Mouse (Mus musculus) midbrain, embryonic 11.5 days (tissue): ENCODE data around the gene Tmem60. TPM values are rescaled to one million over a fixed set of nuclear protein-coding genes. Genes with fewer than 3 reads are reported as not detected.
A peak's percentile ranks its signal among the peaks of the same experiment; 100 is the strongest.

ENCODE experiments used
- ATAC-seq: fragments of 200-750 bp; cut with Nextera tagmentation; 2 replicates; pipeline ENCODE4 v1.8.0; 2017; ENCODE audit warnings: moderate TSS enrichment, moderate library complexity; ENCODE audit not compliant: low FRiP score
- DNase-seq: peaks from one replicate; pipeline ENCODE4 v3.0.0; 2015; ENCODE audit warnings: low spot score; ENCODE audit errors: missing footprints
- H3K27ac ChIP-seq: fragments of 300-500 bp; sonication (generic); 2 replicates; pipeline ENCODE4 v1.5.1; 2014; ENCODE audit warnings: low read depth, low read length
- H3K27me3 ChIP-seq: fragments of 300-500 bp; sonication (generic); 2 replicates; pipeline ENCODE4 v1.6.1; 2014; ENCODE audit warnings: mild to moderate bottlenecking, low read length, moderate library complexity, mixed read lengths; ENCODE audit not compliant: control insufficient read depth, insufficient read depth
- H3K36me3 ChIP-seq: fragments of 300-500 bp; sonication (generic); 2 replicates; pipeline ENCODE4 v1.6.1; 2014; ENCODE audit warnings: mild to moderate bottlenecking, low read length, moderate library complexity, mixed read lengths; ENCODE audit not compliant: control insufficient read depth, insufficient read depth
- H3K4me1 ChIP-seq: fragments of 300-500 bp; sonication (generic); 2 replicates; pipeline ENCODE4 v1.6.1; 2014; ENCODE audit warnings: low read length; ENCODE audit not compliant: control insufficient read depth, insufficient read depth
- H3K4me2 ChIP-seq: fragments of 300-500 bp; sonication (generic); 2 replicates; pipeline ENCODE4 v1.6.1; 2014; ENCODE audit warnings: mild to moderate bottlenecking, moderate library complexity
- H3K4me3 ChIP-seq: fragments of 300-500 bp; sonication (generic); 2 replicates; pipeline ENCODE4 v1.5.1; 2014; ENCODE audit warnings: low read depth, low read length
- H3K9ac ChIP-seq: fragments of 300-500 bp; sonication (generic); 2 replicates; pipeline ENCODE4 v1.6.1; 2014; ENCODE audit warnings: low read length
- H3K9me3 ChIP-seq: fragments of 300-500 bp; sonication (generic); 2 replicates; pipeline ENCODE4 v1.6.1; 2016; ENCODE audit warnings: low read length; ENCODE audit not compliant: control insufficient read depth
- WGBS: fragments of 180-500 bp; shearing (Covaris S2); extraction: QIAGEN DNeasy Blood & Tissue Kit; methylation state at CpG from one replicate; pipeline ENCODE4 v1.1.7; 2014; 5-methylcytosine and 5-hydroxymethylcytosine counted together
- polyA plus RNA-seq: library from polyadenylated mRNA; unstranded; fragments of >200 nt; fragmentation: Nextera tagmentation; extraction: Ambion mirVana; gene quantifications from 2 replicates; pipeline ENCODE4 v1.2.1, GENCODE M21; 2014

Gene Tmem60
- polyA plus RNA-seq, 1 experiment from 2014 or later = 66.2 TPM

- Histone ChIP-seq H3K9ac (no peak overlapping the region), H3K4me3 (no peak overlapping the region), H3K27me3 (no peaks in the 10 kb centered on the region), H3K27ac (no peak overlapping the region), H3K36me3 (peaks cover 2% of the 10 kb centered on the region; the same call in 1 of the 2 replicates), H3K4me2 (no peak overlapping the region), H3K9me3 (no peaks in the 10 kb centered on the region), H3K4me1 (no peaks in the 10 kb centered on the region)
- 90% methylated on average over 2 of the region's 2 CpGs for WGBS
- ATAC-seq (no peak), DNase-seq (no peak)
These were observed 20.1 kb upstream of the Tmem60 start for GRCm38 (mm10) chr5:20861901-20862300.

- Histone ChIP-seq H3K9ac (no peak overlapping the region), H3K9me3 (no peaks in the 10 kb centered on the region), H3K27ac (no peak overlapping the region), H3K4me3 (no peak overlapping the region), H3K4me1 (no peaks in the 10 kb centered on the region), H3K27me3 (no peaks in the 10 kb centered on the region), H3K4me2 (no peak overlapping the region), H3K36me3 (peaks cover under 1% of the 10 kb centered on the region; the same call in 1 of the 2 replicates)
- 89% methylated on average over 4 of the region's 4 CpGs for WGBS
- no peak for ATAC-seq
- no peak for DNase-seq
These were observed 17.6 kb upstream of the Tmem60 start for GRCm38 (mm10) chr5:20864216-20864969.

- DNase-seq (no peak), ATAC-seq (no peak)
- WGBS = 93% methylated on average over 2 of the region's 2 CpGs
- H3K4me3 ChIP-seq = no peak overlapping the region
- H3K27ac ChIP-seq = no peak overlapping the region
- H3K27me3 ChIP-seq = no peaks in the 10 kb centered on the region
- H3K9me3 ChIP-seq = no peaks in the 10 kb centered on the region
- no peak overlapping the region for H3K9ac ChIP-seq
- no peaks in the 10 kb centered on the region for H3K36me3 ChIP-seq
- H3K4me2 ChIP-seq = no peak overlapping the region
- no peaks in the 10 kb centered on the region for H3K4me1 ChIP-seq
These were observed 16.7 kb upstream of the Tmem60 start for GRCm38 (mm10) chr5:20865193-20865755.

- H3K36me3 ChIP-seq = no peaks in the 10 kb centered on the region
- no peaks in the 10 kb centered on the region for H3K27me3 ChIP-seq
- no peak overlapping the region for H3K27ac ChIP-seq
- no peaks in the 10 kb centered on the region for H3K4me1 ChIP-seq
- ATAC-seq = no peak
- H3K9ac ChIP-seq = no peak overlapping the region
- 97% methylated on average over 1 of the region's 1 CpGs for WGBS
- no peak overlapping the region for H3K4me3 ChIP-seq
- H3K9me3 ChIP-seq = peaks cover 3% of the 10 kb centered on the region; the same call in 1 of the 2 replicates
- no peak for DNase-seq
- H3K4me2 ChIP-seq = no peak overlapping the region
These were observed 8.8 kb upstream of the Tmem60 start for GRCm38 (mm10) chr5:20873146-20873545.

- H3K9me3 ChIP-seq = no peaks in the 10 kb centered on the region
- no peak for ATAC-seq
- peaks cover 5% of the 10 kb centered on the region for H3K4me1 ChIP-seq
- no peak for DNase-seq
- H3K9ac ChIP-seq = no peak overlapping the region
- H3K4me3 ChIP-seq = no peak overlapping the region
- 79% methylated on average over 1 of the region's 1 CpGs for WGBS
- no peak overlapping the region for H3K27ac ChIP-seq
- no peaks in the 10 kb centered on the region for H3K27me3 ChIP-seq
- no peak overlapping the region for H3K4me2 ChIP-seq
- no peaks in the 10 kb centered on the region for H3K36me3 ChIP-seq
These were observed 5.0 kb upstream of the Tmem60 start for GRCm38 (mm10) chr5:20876934-20877426.

- Histone ChIP-seq H3K27ac (no peak overlapping the region), H3K4me3 (peak overlapping the region; percentile 94), H3K36me3 (no peaks in the 10 kb centered on the region), H3K4me2 (peak overlapping the region; percentile 59), H3K9ac (peak overlapping the region; percentile 34; the same call in 1 of the 2 replicates), H3K4me1 (peaks cover 15% of the 10 kb centered on the region), H3K9me3 (no peaks in the 10 kb centered on the region), H3K27me3 (no peaks in the 10 kb centered on the region)
- ATAC-seq (no peak), DNase-seq (no peak)
- WGBS = 82% methylated on average over 2 of the region's 2 CpGs
These were observed 1.6 kb upstream of the Tmem60 start for GRCm38 (mm10) chr5:20880386-20880785.

GRCm38 (mm10) chr5:20880797-20881775 lies 905 bp upstream of the Tmem60 start:
- H3K9ac ChIP-seq = peak overlapping the region; percentile 88
- ATAC-seq (no peak), DNase-seq (peak; percentile 94)
- no peaks in the 10 kb centered on the region for H3K27me3 ChIP-seq
- peak overlapping the region; percentile 91 for H3K27ac ChIP-seq
- 2% methylated on average over 49 of the region's 64 CpGs for WGBS
- peak overlapping the region; percentile 94 for H3K4me3 ChIP-seq
- H3K36me3 ChIP-seq = no peaks in the 10 kb centered on the region
- no peaks in the 10 kb centered on the region for H3K9me3 ChIP-seq
- peaks cover 15% of the 10 kb centered on the region for H3K4me1 ChIP-seq
- H3K4me2 ChIP-seq = peak overlapping the region; percentile 59

- DNase-seq (no peak), ATAC-seq (no peak)
- H3K4me2 ChIP-seq = peak overlapping the region; percentile 76; the same call in 1 of the 2 replicates
- H3K27me3 ChIP-seq = no peaks in the 10 kb centered on the region
- H3K9ac ChIP-seq = no peak overlapping the region
- H3K4me1 ChIP-seq = peaks cover 15% of the 10 kb centered on the region
- no peak overlapping the region for H3K27ac ChIP-seq
- no peak overlapping the region for H3K4me3 ChIP-seq
- H3K36me3 ChIP-seq = no peaks in the 10 kb centered on the region
- WGBS = 73% methylated on average over 4 of the region's 4 CpGs
- H3K9me3 ChIP-seq = no peaks in the 10 kb centered on the region
These were observed 2.1 kb downstream of the Tmem60 start for GRCm38 (mm10) chr5:20884036-20884620.
